Mouse (Mus musculus) CH12.LX (cell line): ENCODE data around the gene Arhgef19. TPM values are rescaled to one million over a fixed set of nuclear protein-coding genes. Genes with fewer than 3 reads are reported as not detected.

ENCODE experiments used
- DNase-seq: peaks from one replicate; pipeline ENCODE4 v3.0.0-alpha.2; 2013; ENCODE audit errors: extremely low read depth
- H3K27ac ChIP-seq: 2 replicates; pipeline ENCODE4 v1.5.1; 2012; ENCODE audit warnings: low read depth, mild to moderate bottlenecking, control low read depth, moderate library complexity; ENCODE audit not compliant: insufficient read depth
- H3K27me3 ChIP-seq: replicated peaks from 2 replicates; pipeline ENCODE3; 2012; ENCODE audit warnings: inconsistent platforms
- H3K36me3 ChIP-seq, 2 experiments: replicated peaks in 1 of 2; 2 replicates each; pipeline versions ENCODE3 to v1.6.1; 2012; ENCODE audit warnings: inconsistent platforms in 1 of 2, low read length in 1 of 2, mild to moderate bottlenecking in 1 of 2, mixed read lengths in 1 of 2, moderate library complexity in 1 of 2; ENCODE audit not compliant: control insufficient read depth in 1 of 2, insufficient read depth in 1 of 2
- H3K4me1 ChIP-seq, 2 experiments: 2 replicates each; pipeline ENCODE4 v1.6.1; 2012; ENCODE audit warnings: inconsistent platforms in 1 of 2, moderate library complexity in 1 of 2; ENCODE audit not compliant: insufficient read depth in 2 of 2, control insufficient read depth in 1 of 2
- H3K4me2 ChIP-seq: 2 replicates; pipeline ENCODE4 v1.6.1; 2012; ENCODE audit warnings: low read depth, mild to moderate bottlenecking, control low read depth; ENCODE audit not compliant: poor library complexity, insufficient read depth, severe bottlenecking
- H3K4me3 ChIP-seq, 3 experiments: fragments of 150-350 bp in 1 of 3; sonication (generic) in 1 of 3; replicated peaks in 1 of 3; 2 replicates each; pipeline versions ENCODE3 to v1.5.1; 2011 to 2012; ENCODE audit warnings: low read depth in 2 of 3, low read length in 2 of 3, mild to moderate bottlenecking in 2 of 3, moderate library complexity in 2 of 3, control low read depth in 1 of 3, improper control_type of control experiment in 1 of 3, inconsistent platforms in 1 of 3, mixed read lengths in 1 of 3; ENCODE audit not compliant: poor library complexity in 1 of 3
- H3K79me2 ChIP-seq: replicated peaks from 2 replicates; pipeline ENCODE4 v1.6.1; 2012; ENCODE audit warnings: mild to moderate bottlenecking, moderate library complexity; ENCODE audit not compliant: control insufficient read depth, poor library complexity, insufficient read depth, severe bottlenecking; ENCODE audit errors: extremely low read depth
- H3K9ac ChIP-seq: 2 replicates; pipeline ENCODE4 v1.6.1; 2012; ENCODE audit warnings: low read depth, mild to moderate bottlenecking, control low read depth, moderate library complexity; ENCODE audit not compliant: insufficient read depth
- H3K9me3 ChIP-seq: replicated peaks from 2 replicates; pipeline ENCODE3; 2012; ENCODE audit warnings: low read length, inconsistent platforms, mixed read lengths
- BHLHE40 ChIP-seq: IDR thresholded peaks from 2 replicates; pipeline ENCODE4 v1.6.1; 2011; ENCODE audit warnings: mild to moderate bottlenecking, low read depth, low read length, improper control_type of control experiment
- CHD1 ChIP-seq: IDR thresholded peaks from 2 replicates; pipeline ENCODE4 v1.6.1; 2012; ENCODE audit warnings: low read depth, low read length, improper control_type of control experiment, inconsistent platforms
- CHD2 ChIP-seq: IDR thresholded peaks from 2 replicates; pipeline ENCODE4 v1.6.1; 2011; ENCODE audit warnings: low read length, improper control_type of control experiment
- CTCF ChIP-seq, 2 experiments: IDR thresholded peaks in 1 of 2; conservative IDR thresholded peaks in 1 of 2; 2 replicates each; pipeline ENCODE4 v1.5.1; 2011 to 2012; ENCODE audit warnings: low read depth in 2 of 2, low read length in 2 of 2, improper control_type of control experiment in 1 of 2, inconsistent platforms in 1 of 2, mild to moderate bottlenecking in 1 of 2, moderate library complexity in 1 of 2
- E2F4 ChIP-seq: IDR thresholded peaks from 2 replicates; pipeline ENCODE4 v1.6.1; 2011; ENCODE audit warnings: low read depth, low read length, improper control_type of control experiment; ENCODE audit not compliant: insufficient replicate concordance
- ELF1 ChIP-seq: IDR thresholded peaks from 2 replicates; pipeline ENCODE4 v1.6.1; 2014; ENCODE audit warnings: low read depth, mild to moderate bottlenecking, inconsistent platforms, low read length, improper control_type of control experiment
- EP300 ChIP-seq: IDR thresholded peaks from 2 replicates; pipeline ENCODE4 v1.6.1; 2011; ENCODE audit warnings: low read length, improper control_type of control experiment
- ETS1 ChIP-seq: conservative IDR thresholded peaks from 2 replicates; pipeline ENCODE4 v1.6.1; 2012; ENCODE audit warnings: low read depth, mild to moderate bottlenecking, inconsistent platforms, low read length, improper control_type of control experiment, moderate library complexity
- GABPA ChIP-seq: IDR thresholded peaks from 2 replicates; pipeline ENCODE4 v1.6.1; 2012; ENCODE audit warnings: low read depth, low read length, improper control_type of control experiment, inconsistent platforms; ENCODE audit not compliant: insufficient replicate concordance
- HCFC1 ChIP-seq: IDR thresholded peaks from 2 replicates; pipeline ENCODE4 v1.6.1; 2012; ENCODE audit warnings: low read depth, mild to moderate bottlenecking, inconsistent platforms, low read length, improper control_type of control experiment
- IRF4 ChIP-seq: IDR thresholded peaks from 2 replicates; pipeline ENCODE4 v1.6.1; 2014; ENCODE audit warnings: low read depth, mild to moderate bottlenecking, inconsistent platforms, low read length, improper control_type of control experiment
- JUN ChIP-seq: IDR thresholded peaks from 2 replicates; pipeline ENCODE4 v1.6.1; 2011; ENCODE audit warnings: low read depth, mild to moderate bottlenecking, low read length, improper control_type of control experiment, moderate library complexity; ENCODE audit not compliant: insufficient read depth
- JUND ChIP-seq: conservative IDR thresholded peaks from 2 replicates; pipeline ENCODE4 v1.6.1; 2011; ENCODE audit warnings: low read depth, low read length, improper control_type of control experiment
- KAT2A ChIP-seq: IDR thresholded peaks from 2 replicates; pipeline ENCODE4 v1.6.1; 2012; ENCODE audit warnings: low read length, improper control_type of control experiment, inconsistent platforms; ENCODE audit not compliant: insufficient replicate concordance
- MAFK ChIP-seq: IDR thresholded peaks from 2 replicates; pipeline ENCODE4 v1.6.1; 2011; ENCODE audit warnings: low read length, improper control_type of control experiment; ENCODE audit not compliant: insufficient replicate concordance
- MAX ChIP-seq: IDR thresholded peaks from 2 replicates; pipeline ENCODE4 v1.6.1; 2011; ENCODE audit warnings: low read length, improper control_type of control experiment
- MAZ ChIP-seq: IDR thresholded peaks from 2 replicates; pipeline ENCODE4 v1.6.1; 2012; ENCODE audit warnings: low read depth, mild to moderate bottlenecking, inconsistent platforms, low read length, improper control_type of control experiment, moderate library complexity
- MEF2A ChIP-seq: IDR thresholded peaks from 2 replicates; pipeline ENCODE4 v1.6.1; 2014; ENCODE audit warnings: low read depth, mild to moderate bottlenecking, inconsistent platforms, low read length, improper control_type of control experiment, borderline replicate concordance
- MXI1 ChIP-seq: IDR thresholded peaks from 2 replicates; pipeline ENCODE4 v1.6.1; 2011; ENCODE audit warnings: mild to moderate bottlenecking, low read depth, low read length, improper control_type of control experiment
- MYC ChIP-seq: IDR thresholded peaks from 2 replicates; pipeline ENCODE4 v1.6.1; 2011; ENCODE audit warnings: low read depth, mild to moderate bottlenecking, improper control_type of control experiment, low read length
- NELFE ChIP-seq: IDR thresholded peaks from 2 replicates; pipeline ENCODE4 v1.6.1; 2011; ENCODE audit warnings: low read depth, low read length, improper control_type of control experiment
- NRF1 ChIP-seq: IDR thresholded peaks from 2 replicates; pipeline ENCODE4 v1.6.1; 2014; ENCODE audit warnings: low read depth, mild to moderate bottlenecking, inconsistent platforms, low read length, improper control_type of control experiment, moderate library complexity
- PAX5 ChIP-seq: IDR thresholded peaks from 2 replicates; pipeline ENCODE4 v1.6.1; 2012; ENCODE audit warnings: low read length, inconsistent platforms, mixed read lengths
- POLR2A ChIP-seq: IDR thresholded peaks from 2 replicates; pipeline ENCODE4 v1.6.1; 2011; ENCODE audit warnings: low read depth, mild to moderate bottlenecking, improper control_type of control experiment, low read length
- POLR2AphosphoS2 ChIP-seq: IDR thresholded peaks from 2 replicates; pipeline ENCODE4 v1.6.1; 2011; ENCODE audit warnings: low read depth, low read length, improper control_type of control experiment
- RAD21 ChIP-seq: IDR thresholded peaks from 2 replicates; pipeline ENCODE4 v1.6.1; 2011; ENCODE audit warnings: low read depth, mild to moderate bottlenecking, low read length, improper control_type of control experiment, moderate library complexity
- RCOR1 ChIP-seq: conservative IDR thresholded peaks from 2 replicates; pipeline ENCODE4 v1.6.1; 2012; ENCODE audit warnings: low read depth, mild to moderate bottlenecking, inconsistent platforms, low read length, improper control_type of control experiment
- SIN3A ChIP-seq: IDR thresholded peaks from 2 replicates; pipeline ENCODE4 v1.6.1; 2012; ENCODE audit warnings: low read length, improper control_type of control experiment, inconsistent platforms
- SMC3 ChIP-seq: IDR thresholded peaks from 2 replicates; pipeline ENCODE4 v1.6.1; 2011; ENCODE audit warnings: low read depth, low read length, improper control_type of control experiment
- TBP ChIP-seq: conservative IDR thresholded peaks from 2 replicates; pipeline ENCODE4 v1.6.1; 2011; ENCODE audit warnings: low read depth, low read length, improper control_type of control experiment
- TCF12 ChIP-seq: IDR thresholded peaks from 2 replicates; pipeline ENCODE4 v1.6.1; 2014; ENCODE audit warnings: low read depth, mild to moderate bottlenecking, inconsistent platforms, low read length, improper control_type of control experiment
- UBTF ChIP-seq: IDR thresholded peaks from 2 replicates; pipeline ENCODE4 v1.6.1; 2012; ENCODE audit warnings: low read depth, mild to moderate bottlenecking, inconsistent platforms, low read length, improper control_type of control experiment, moderate library complexity
- USF1 ChIP-seq: IDR thresholded peaks from 2 replicates; pipeline ENCODE4 v1.6.1; 2014; ENCODE audit warnings: low read depth, mild to moderate bottlenecking, inconsistent platforms, low read length, improper control_type of control experiment
- USF2 ChIP-seq: conservative IDR thresholded peaks from 2 replicates; pipeline ENCODE4 v1.6.1; 2011; ENCODE audit warnings: low read depth, low read length, improper control_type of control experiment
- ZC3H11A ChIP-seq: IDR thresholded peaks from 2 replicates; pipeline ENCODE4 v1.6.1; 2012; ENCODE audit warnings: low read depth, mild to moderate bottlenecking, inconsistent platforms, low read length, improper control_type of control experiment
- ZKSCAN1 ChIP-seq: IDR thresholded peaks from 2 replicates; pipeline ENCODE4 v1.6.1; 2012; ENCODE audit warnings: low read depth, inconsistent platforms, low read length, improper control_type of control experiment, borderline replicate concordance
- ZMIZ1 ChIP-seq: IDR thresholded peaks from 2 replicates; pipeline ENCODE4 v1.6.1; 2012; ENCODE audit warnings: low read depth, mild to moderate bottlenecking, inconsistent platforms, low read length, improper control_type of control experiment
- ZNF384 ChIP-seq: IDR thresholded peaks from 2 replicates; pipeline ENCODE4 v1.6.1; 2012; ENCODE audit warnings: low read depth, low read length, improper control_type of control experiment, inconsistent platforms
- dilution Hi-C: fragments of 300-500 bp; cut with MboI; formaldehyde crosslinking; loops from 2 replicates; pipeline ENCODE4 v1.14.3; 2020; ENCODE audit warnings: low sequenced_read_pairs; ENCODE audit not compliant: extremely low pct_unique_long_range_greater_than_20kb, extremely low pct_ligation_motif_present
- in situ Hi-C: fragments of 300-500 bp; cut with MboI; formaldehyde crosslinking; loops from 3 replicates; pipeline ENCODE4 v1.14.3; 2019; ENCODE audit warnings: low sequenced_read_pairs, low pct_ligation_motif_present, low pct_unique_long_range_greater_than_20kb, mixed read lengths
- polyA plus RNA-seq: library from polyadenylated mRNA; unstranded; fragments of >175 nt; gene quantifications from 2 replicates; pipeline ENCODE4 v1.2.1, GENCODE M21; 2012; ENCODE audit warnings: low read depth; ENCODE audit not compliant: insufficient read length
- total RNA-seq, 2 experiments: library from RNA; depleted of rRNA; stranded (reverse); fragments of 300-350 nt in 1 of 2; fragments of >200 nt in 1 of 2; gene quantifications; 2 replicates each; pipeline ENCODE4 v1.2.3; 2012 to 2014

Gene Arhgef19
- total and polyA plus RNA-seq, 3 experiments, result 0.19 to 0.21 TPM; not detected in 1

GRCm38 (mm10) chr4:141299356-141299755, 60.1 kb downstream of the Arhgef19 start:
- H3K9ac ChIP-seq, result no peak overlapping the region
- H3K4me3 ChIP-seq, result no peak overlapping the region
- peak; percentile 32 for DNase-seq
- TF ChIP-seq POLR2A (no peak), GABPA (no peak), MAX (peak; percentile 77), USF2 (no peak), UBTF (no peak), PAX5 (no peak), USF1 (no peak), MXI1 (no peak), BHLHE40 (peak; percentile 98), RCOR1 (no peak), ZKSCAN1 (no peak), POLR2AphosphoS2 (no peak), EP300 (no peak; the same call in 1 of the 2 replicates), CHD2 (no peak), MAZ (no peak), TBP (no peak), ZNF384 (no peak), RAD21 (no peak), TCF12 (peak; percentile 48; the same call in 1 of the 2 replicates), E2F4 (no peak), ZMIZ1 (no peak), NRF1 (no peak), CTCF (conservative IDR thresholded peaks at IDR 0.05 in 1 of 2, IDR thresholded peaks at IDR 0.05 in 1 of 2; ENCODE audit: low read depth in 2 of 2, low read length in 2 of 2) (no peak), CHD1 (no peak), NELFE (no peak), HCFC1 (no peak), IRF4 (0 out of 2 replicates have a peak, but pooled peaks have one; percentile 42), JUND (no peak), MAFK (no peak), MEF2A (no peak), SMC3 (no peak), ELF1 (no peak), KAT2A (no peak), ZC3H11A (no peak), SIN3A (no peak), MYC (peak; percentile 59), JUN (no peak), ETS1 (peak; percentile 74)
- dilution Hi-C loops, result no loop called here
- peaks cover 21 to 38% of the 10 kb centered on the region in 2 experiments for H3K4me1 ChIP-seq
- H3K27ac ChIP-seq, result no peak overlapping the region
- H3K4me2 ChIP-seq, result no peak overlapping the region
- in situ Hi-C loops, result no loop called here
- H3K79me2 ChIP-seq, result no peaks in the 10 kb centered on the region
- H3K36me3 ChIP-seq, result no peaks in the 10 kb centered on the region
- H3K9me3 ChIP-seq, result peaks cover 8% of the 10 kb centered on the region
- H3K27me3 ChIP-seq, result peaks cover 78% of the 10 kb centered on the region
